Mouse (Mus musculus) retina, postnatal 7 days (tissue): ENCODE measurements around the gene Rab21.

Experiments used
- DNase-seq: peaks from one replicate; pipeline ENCODE4 v3.0.0-alpha.2; 2012; ENCODE audit warnings: low read depth, low spot score

Rab21 gene

DNA sequence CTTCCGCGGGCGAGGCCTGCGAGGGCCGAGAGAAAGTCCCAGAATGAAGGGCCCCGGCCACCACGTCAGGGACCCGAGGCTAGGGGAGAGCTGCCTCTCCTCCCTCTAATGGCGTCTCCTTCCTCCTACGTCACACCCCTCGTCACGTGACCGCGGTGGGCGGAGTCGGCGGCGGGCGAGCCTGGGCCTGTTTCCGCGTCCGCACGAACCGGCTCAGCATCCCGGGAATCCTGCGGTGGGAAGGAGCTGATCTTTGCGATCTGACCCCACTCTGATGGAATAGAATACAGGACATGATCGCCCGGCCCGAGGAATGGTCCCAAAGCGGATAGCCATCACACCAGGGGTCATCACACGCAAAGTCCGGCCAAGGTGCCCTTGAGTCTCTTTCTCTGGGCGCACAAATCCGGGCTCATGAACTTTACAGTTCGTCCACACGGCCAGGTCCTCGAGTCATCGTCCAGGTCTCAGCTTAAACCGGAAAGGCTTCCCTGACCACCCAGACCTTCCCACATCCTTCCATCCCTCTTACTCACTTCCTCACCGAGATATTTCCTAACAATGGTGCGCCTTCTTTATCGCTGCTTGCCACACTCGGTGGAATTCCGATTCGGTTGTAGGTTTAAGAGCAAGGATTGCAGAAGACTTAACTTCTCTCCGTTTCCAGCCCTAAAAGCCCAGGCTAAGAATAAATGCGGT, at the start of gene Rab21:
TSS of gene Rab21 (minus strand) at position 122 of the 699 bp plus-strand sequence.
- DNase-seq = peak; percentile 89

GRCm38 (mm10) chr10:115363151-115363550, 47.8 kb upstream of the Rab21 start:
- DNase-seq = no peak

GRCm38 (mm10) chr10:115362623-115362964, 47.2 kb upstream of the Rab21 start:
- no peak for DNase-seq

DNA sequence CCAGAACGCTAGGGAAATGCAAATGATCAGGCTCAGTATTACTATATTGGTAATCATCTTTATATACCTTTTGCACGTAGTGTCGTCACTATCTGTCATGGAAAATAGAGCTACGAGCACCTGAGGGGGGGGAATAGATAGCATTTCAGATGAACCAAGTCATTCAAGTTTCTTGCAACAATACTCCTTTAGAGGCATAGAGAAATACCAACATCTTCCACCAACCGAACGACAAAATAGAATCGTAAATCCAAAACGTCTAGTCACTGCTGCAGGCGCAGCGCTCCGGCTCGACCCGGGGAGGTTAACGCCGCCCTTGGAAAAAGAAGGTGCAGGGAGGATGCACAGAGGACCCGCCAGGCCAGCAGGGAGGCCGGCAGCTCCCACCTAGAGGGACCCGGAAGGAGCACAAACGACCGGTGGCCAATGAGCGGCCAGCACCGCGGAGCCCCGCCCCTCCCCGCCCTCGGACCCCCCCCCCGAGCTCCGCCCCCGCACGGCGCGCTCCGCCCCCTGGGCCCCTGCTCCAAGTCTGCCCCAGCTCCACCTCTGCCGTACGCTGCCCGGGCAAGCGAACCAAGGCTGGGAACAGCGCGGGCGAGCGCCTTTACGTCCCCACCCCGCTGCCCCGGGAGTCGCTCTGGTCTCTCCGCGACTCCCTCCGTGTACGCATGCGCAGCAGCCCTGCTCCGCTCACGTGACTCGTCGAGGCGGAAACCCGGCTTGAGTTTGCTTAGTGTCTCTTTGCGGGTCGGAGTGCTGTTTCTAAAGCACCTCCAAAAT, 46.6 kb upstream of the Rab21 start, which contains the start of gene Tmem19:
TSS of gene Tmem19 (minus strand) at position 662 of the 783 bp plus-strand sequence.
- DNase-seq = peak; percentile 95

GRCm38 (mm10) chr10:115359066-115359465, 43.7 kb upstream of the Rab21 start:
- no peak for DNase-seq

GRCm38 (mm10) chr10:115358216-115358919, 43.0 kb upstream of the Rab21 start:
- DNase-seq = no peak

DNA sequence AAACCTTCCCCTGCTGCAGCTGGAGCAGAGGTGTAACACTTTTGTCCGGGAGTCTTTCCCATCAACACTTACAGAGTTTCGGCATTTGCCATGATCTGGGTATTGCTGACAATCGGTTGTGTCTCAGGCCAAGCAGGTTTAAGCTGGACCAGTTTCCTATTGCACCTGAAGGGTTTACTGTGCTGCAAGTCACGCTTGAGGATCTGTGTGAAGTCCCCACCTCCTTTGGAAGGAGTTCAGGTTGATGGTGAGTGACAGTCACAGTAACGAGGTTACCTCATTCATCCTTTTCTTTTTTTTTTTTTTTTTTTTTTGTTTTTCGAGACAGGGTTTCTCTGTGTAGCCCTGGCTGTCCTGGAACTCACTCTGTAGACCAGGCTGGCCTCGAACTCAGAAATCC, 40.7 kb upstream of the Rab21 start:
- no peak for DNase-seq

GRCm38 (mm10) chr10:115355016-115355415, 39.6 kb upstream of the Rab21 start:
- no peak for DNase-seq

DNA sequence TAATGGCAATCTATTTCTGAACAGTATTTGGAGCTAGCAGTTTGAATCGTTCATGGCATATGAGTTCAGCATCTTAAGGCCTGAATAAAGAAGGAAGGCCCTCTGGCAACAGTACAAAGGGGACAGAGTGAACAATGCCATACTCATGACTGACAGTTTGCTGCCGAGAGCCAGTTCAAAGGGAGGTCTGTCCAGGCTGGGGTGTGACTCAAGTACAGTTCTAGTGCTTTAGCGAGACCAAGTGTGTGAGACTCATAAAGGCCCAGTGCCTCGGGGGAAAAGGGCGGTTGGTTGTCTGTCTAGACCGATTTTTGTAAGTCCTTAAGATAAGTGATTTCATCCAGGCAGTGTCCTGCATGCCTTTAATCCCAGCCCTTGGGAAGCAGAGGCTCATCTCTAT, 39.2 kb upstream of the Rab21 start:
- no peak for DNase-seq

- DNase-seq = no peak
Measured at GRCm38 (mm10) chr10:115350810-115351397, 35.5 kb upstream of the Rab21 start.

DNA sequence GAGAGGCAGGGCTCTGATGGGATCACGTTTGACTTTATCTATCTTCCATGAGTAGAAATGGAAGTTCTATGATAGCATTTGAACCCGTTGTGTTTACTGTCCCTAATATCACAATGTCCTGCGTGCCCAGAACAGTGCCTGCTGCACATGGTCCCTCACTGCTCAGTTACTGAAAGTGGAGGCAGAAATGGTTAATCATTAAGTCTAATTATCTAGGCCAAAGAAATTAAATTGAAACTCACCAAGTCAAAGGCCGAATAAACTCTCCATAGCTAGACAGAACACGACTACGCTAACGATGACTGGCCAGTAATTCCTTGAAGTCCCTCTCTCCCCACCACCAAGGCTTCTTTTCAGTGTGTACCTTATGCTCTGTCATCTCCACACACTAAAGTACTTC, 34.1 kb upstream of the Rab21 start:
- no peak for DNase-seq

DNA sequence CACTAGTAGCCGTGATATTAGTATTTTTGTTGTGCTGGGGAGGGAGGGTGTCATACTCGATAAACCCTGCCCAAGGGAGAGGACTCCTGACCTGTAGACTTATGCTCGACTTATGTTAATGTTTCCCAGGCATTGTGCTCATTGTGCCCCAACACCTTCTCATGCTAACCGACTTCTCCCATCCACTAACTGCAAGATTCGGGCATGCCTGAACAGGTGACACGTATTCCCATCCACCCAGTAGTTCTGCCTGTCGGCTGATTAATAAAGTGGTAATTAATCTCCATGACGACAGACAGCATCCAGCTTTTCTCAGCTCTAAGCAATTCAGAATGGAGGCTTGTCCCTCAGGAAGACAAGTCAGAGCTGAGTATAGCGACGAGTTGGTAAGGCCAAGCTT, 33.6 kb upstream of the Rab21 start:
- DNase-seq = no peak

DNA sequence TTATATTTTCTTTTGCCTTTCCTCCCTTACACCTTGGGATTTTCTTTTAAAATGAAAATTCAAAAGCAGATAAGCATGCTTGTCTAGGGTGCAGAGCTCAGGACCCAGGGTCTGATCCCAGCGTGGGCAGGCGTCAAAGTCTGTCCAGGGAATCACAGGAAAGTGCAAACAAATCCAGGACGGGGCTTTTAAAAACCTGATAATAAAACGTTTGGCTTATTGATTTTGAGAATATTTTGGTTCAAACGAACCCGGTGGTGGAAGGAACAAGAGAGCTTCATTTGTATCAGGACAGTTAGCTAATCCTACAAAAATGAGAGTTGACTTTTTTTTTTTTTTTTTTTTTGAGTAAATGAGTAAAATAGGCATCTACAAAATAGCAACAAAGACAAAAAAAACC, 32.7 kb upstream of the Rab21 start:
- DNase-seq = no peak

DNA sequence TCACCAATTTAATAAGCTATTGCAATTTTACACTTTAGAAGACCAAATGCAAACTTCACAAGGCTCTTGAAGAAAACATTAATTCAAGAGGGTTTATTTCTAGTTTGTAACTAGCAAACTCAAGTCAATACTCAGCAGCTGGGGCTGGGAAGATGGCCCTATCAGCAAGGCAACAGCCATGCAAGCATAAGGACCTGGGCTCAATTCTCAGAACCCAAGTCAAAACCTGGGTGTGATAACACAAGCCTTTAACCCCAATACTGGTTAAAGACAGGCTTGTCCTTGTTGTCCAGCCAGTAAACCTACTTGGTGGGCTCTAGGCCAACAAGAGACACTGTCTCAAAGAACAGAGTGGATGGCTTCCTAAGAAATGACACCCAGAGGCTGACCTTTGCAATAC, 31.1 kb upstream of the Rab21 start:
- no peak for DNase-seq

DNA sequence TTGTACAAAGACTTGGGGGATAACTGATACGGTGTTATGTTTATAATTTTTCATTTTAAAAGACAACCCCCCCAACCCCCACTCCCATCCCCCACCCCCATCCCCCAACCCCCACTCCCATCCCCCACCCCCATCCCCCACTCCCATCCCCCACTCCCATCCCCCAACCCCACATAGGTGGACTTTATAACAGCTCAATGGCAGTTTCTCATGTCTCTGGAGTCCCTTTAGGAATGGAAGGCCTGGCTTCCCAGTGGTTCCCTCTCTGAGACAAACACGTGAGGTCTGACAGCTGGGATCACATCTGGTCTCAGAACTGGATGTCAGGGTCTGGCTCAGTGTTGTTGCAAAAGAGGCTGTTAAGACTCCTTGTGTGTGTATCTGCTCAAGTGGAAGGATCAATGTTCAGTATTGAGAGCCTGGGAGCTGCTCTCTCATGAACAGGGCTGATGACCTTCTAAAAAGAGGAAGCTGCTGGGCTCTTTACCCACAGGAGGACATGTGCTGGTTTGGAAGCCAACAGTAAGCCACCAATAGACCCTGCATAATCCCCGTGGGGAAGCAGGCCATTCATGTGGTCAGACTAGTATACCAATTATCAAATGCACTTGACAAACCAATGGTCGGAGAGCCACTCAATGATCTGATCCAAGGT, 27.5 kb upstream of the Rab21 start:
- DNase-seq = no peak

DNA sequence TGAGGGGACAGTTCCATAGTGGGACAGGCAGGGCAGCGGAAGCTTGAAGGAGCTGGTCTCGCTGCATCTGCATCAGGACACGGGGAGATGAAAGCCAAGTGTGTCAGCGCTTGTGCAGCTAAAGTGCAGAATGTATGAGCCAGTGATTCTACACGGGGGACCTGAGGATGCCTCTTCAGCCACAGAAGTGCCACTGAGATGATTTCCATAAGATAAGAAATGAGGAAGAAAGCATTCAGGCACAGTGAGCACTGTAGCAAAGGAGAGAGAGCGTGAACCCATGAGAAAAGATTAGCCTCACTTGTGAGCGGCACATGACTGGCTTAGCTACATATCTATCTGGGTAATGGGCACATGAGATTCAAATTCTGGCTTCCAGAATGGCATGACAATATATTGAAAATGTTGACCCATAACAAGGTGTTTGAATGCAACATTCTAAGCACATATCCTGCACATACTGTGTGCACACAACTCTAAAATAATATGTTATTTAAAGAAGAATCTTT, 24.5 kb upstream of the Rab21 start:
- no peak for DNase-seq

GRCm38 (mm10) chr10:115336901-115337300, 21.5 kb upstream of the Rab21 start:
- no peak for DNase-seq

DNA sequence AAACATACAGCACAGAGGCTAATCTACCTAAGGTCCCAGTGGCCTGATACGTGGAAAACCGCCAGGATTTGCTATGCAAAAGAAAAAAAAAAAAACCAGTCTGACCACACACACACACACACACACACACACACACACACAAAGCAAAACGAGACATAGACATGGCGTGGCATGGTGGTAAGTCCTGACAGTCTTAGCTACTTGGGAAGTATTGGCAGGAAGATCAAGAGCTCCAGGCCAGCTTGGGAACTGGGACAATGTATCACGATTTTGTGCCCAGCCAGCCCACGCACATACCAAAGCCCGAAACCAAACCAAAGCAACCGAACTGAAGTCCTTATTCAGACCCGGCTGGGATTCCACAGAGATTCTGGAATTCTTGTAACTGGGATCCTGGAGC, 18.1 kb upstream of the Rab21 start:
- DNase-seq = no peak

GRCm38 (mm10) chr10:115332997-115333396, 17.6 kb upstream of the Rab21 start:
- no peak for DNase-seq

DNA sequence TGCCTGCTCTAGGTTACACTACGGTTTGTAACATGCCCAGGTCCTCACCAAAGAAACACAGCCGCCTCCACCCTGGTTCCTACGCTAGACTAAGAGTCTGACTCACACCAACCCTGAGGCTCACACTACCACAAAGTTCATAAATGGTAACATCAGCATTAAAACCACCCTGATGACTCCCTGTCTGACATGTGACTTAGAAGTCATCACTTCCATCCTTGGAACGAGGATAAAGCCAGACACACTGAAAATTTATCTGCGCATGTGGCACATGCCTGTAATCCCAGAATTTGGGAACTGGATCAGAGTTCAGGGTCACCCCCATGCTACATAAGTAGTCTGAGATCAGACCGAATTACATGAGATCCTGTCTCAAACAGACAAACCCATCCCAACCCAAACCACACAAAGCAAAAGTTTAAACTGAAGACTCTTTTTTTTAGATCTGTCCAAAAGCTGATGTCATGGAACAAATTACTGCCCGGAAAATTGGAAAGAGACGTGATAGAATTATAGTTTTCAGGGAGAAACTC, 17.1 kb upstream of the Rab21 start:
- DNase-seq = no peak

GRCm38 (mm10) chr10:115329010-115329530, 13.7 kb upstream of the Rab21 start:
- no peak for DNase-seq
